Mouse (Mus musculus) stomach, embryonic 15.5 days (tissue): ENCODE results near the gene Fubp1. TPM values are rescaled to one million over a fixed set of nuclear protein-coding genes. Genes with fewer than 3 reads are reported as not detected.
A peak's percentile ranks its signal among the peaks of the same experiment; 100 is the strongest.

Experiments
- ATAC-seq: fragments of 200-750 bp; cut with Nextera tagmentation; 2 replicates; pipeline ENCODE4 v1.8.0; 2017; ENCODE audit warnings: low read depth, moderate number of reproducible peaks, moderate TSS enrichment; ENCODE audit not compliant: insufficient read depth, low FRiP score
- H3K27ac ChIP-seq: fragments of 300-500 bp; sonication (generic); 2 replicates; pipeline ENCODE4 v1.5.1; 2015; ENCODE audit warnings: mild to moderate bottlenecking, inconsistent platforms
- H3K27me3 ChIP-seq: fragments of 300-500 bp; sonication (generic); replicated peaks from 2 replicates; pipeline ENCODE4 v1.6.1; 2015; ENCODE audit warnings: inconsistent platforms
- H3K36me3 ChIP-seq: fragments of 300-500 bp; sonication (generic); 2 replicates; pipeline ENCODE4 v1.6.1; 2015; ENCODE audit warnings: inconsistent platforms
- H3K4me1 ChIP-seq: fragments of 300-500 bp; sonication (generic); 2 replicates; pipeline ENCODE4 v1.6.1; 2015; ENCODE audit warnings: inconsistent platforms
- H3K4me2 ChIP-seq: fragments of 300-500 bp; sonication (generic); 2 replicates; pipeline ENCODE4 v1.6.1; 2015; ENCODE audit warnings: mild to moderate bottlenecking, inconsistent platforms
- H3K4me3 ChIP-seq: fragments of 300-500 bp; sonication (generic); replicated peaks from 2 replicates; pipeline ENCODE4 v1.5.1; 2015; ENCODE audit warnings: inconsistent platforms
- H3K9ac ChIP-seq: fragments of 300-500 bp; sonication (generic); 2 replicates; pipeline ENCODE4 v1.6.1; 2015; ENCODE audit warnings: inconsistent platforms
- H3K9me3 ChIP-seq: fragments of 300-500 bp; sonication (generic); 2 replicates; pipeline ENCODE4 v1.6.1; 2016; ENCODE audit warnings: inconsistent platforms
- WGBS: fragments of 180-500 bp; shearing (Covaris S2); methylation state at CpG from one replicate; pipeline ENCODE4 v1.1.7; 2015; 5-methylcytosine and 5-hydroxymethylcytosine counted together
- polyA plus RNA-seq: library from polyadenylated mRNA; unstranded; fragments of >200 nt; fragmentation: Nextera tagmentation; extraction: Ambion mirVana; gene quantifications from 2 replicates; pipeline ENCODE4 v1.2.1, GENCODE M21; 2015

The Fubp1 gene
- polyA plus RNA-seq, 1 experiment from 2014 or later, result 191 TPM

DNA sequence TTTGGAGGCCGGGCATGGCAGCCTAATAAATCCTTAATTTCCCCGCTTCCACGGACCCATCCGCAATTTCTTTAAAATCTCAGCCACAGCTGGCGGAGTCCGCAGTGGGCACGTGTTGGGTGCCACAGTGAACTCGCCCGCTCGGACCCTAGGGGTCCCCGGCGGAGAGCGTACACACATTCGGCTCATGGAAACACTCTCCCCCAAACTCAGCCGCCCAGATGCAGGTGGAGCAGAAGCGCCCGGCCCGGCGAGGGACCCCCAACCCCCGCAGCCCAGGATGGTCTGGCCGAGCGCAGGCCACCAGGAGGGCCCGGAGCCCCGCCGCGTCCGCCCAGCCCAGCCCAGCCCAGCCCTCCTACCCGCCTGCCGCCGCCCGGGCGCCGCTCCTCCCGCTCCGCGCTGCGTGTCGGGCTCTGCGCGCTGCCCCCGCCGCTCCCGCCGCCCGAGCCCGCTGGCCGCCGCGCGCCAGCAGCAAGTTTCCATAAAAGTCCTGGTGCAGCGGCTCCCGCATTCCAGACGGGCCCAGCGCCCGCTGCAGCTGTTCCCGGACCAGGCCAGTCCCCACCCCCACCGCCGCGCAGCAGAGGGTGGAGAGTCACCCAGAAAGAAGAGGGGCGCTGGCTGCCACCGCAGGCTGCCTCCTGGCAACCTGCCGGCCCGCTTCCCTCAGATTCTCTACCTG lies 55.3 kb downstream of the Fubp1 start:
- under 1% methylated on average over 59 of the region's 63 CpGs for WGBS
- Histone ChIP-seq H3K9ac (peak overlapping the region; percentile 37), H3K27me3 (no peaks in the 10 kb centered on the region; the same call in 1 of the 2 replicates)

DNA sequence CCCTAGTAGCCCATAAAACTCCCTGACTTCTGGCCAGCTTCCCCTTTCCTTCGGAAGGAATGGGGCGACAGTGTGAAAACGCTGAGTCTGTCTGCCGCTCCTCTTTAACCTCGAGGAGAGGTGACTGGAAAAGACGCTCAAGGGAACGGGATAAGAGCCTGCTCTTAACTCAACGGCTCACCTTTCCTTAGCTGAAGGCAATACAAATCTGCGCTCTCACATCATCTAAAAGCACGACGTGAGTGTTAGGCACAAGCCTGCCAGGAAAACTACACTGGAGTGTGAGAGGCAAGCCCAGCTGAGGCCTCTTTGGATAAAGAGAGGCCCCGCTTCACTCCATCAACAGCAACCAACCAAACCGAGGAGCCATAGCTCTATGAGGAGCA lies 55.8 kb downstream of the Fubp1 start, which contains the start of gene Nexn:
TSS of gene Nexn (minus strand) at position 315 of the 386 bp plus-strand sequence.
- peak within 1 kb of the TSS; percentile 54 for H3K4me3 ChIP-seq
- H3K9ac ChIP-seq, result peak within 1 kb of the TSS; percentile 37
- 0 out of 2 replicates have a peak, but pooled peaks cover 11% of the 10 kb centered on the region for H3K4me1 ChIP-seq
- peak within 1 kb of the TSS; percentile 91 for H3K4me2 ChIP-seq
- H3K36me3 ChIP-seq, result no peaks in the 10 kb centered on the region
- H3K27me3 ChIP-seq, result no peaks in the 10 kb centered on the region; the same call in 1 of the 2 replicates
- peak within 1 kb of the TSS; percentile 73 for H3K27ac ChIP-seq
- ATAC-seq, result peak; percentile 42; the same call in 1 of the 2 replicates
- H3K9me3 ChIP-seq, result no peaks in the 10 kb centered on the region
- 5% methylated on average over 13 of the region's 13 CpGs for WGBS

More for the DNA sequence above, 55.3 kb downstream of the Fubp1 start:
- ATAC-seq, result peak; percentile 84
- Histone ChIP-seq H3K9me3 (no peaks in the 10 kb centered on the region), H3K4me2 (peak overlapping the region; percentile 91), H3K36me3 (no peaks in the 10 kb centered on the region), H3K4me3 (peak overlapping the region; percentile 54), H3K4me1 (0 out of 2 replicates have a peak, but pooled peaks cover 11% of the 10 kb centered on the region), H3K27ac (peak overlapping the region; percentile 73)

GRCm38 (mm10) chr3:152268099-152268498 lies 57.9 kb downstream of the Fubp1 start:
- WGBS, result 88% methylated on average over 14 of the region's 14 CpGs
- ATAC-seq, result no peak
- Histone ChIP-seq H3K4me2 (no peak overlapping the region), H3K36me3 (no peaks in the 10 kb centered on the region), H3K27ac (no peak overlapping the region), H3K9me3 (no peaks in the 10 kb centered on the region), H3K27me3 (no peaks in the 10 kb centered on the region; the same call in 1 of the 2 replicates), H3K9ac (no peak overlapping the region), H3K4me3 (no peak overlapping the region), H3K4me1 (0 out of 2 replicates have a peak, but pooled peaks cover 7% of the 10 kb centered on the region)

DNA sequence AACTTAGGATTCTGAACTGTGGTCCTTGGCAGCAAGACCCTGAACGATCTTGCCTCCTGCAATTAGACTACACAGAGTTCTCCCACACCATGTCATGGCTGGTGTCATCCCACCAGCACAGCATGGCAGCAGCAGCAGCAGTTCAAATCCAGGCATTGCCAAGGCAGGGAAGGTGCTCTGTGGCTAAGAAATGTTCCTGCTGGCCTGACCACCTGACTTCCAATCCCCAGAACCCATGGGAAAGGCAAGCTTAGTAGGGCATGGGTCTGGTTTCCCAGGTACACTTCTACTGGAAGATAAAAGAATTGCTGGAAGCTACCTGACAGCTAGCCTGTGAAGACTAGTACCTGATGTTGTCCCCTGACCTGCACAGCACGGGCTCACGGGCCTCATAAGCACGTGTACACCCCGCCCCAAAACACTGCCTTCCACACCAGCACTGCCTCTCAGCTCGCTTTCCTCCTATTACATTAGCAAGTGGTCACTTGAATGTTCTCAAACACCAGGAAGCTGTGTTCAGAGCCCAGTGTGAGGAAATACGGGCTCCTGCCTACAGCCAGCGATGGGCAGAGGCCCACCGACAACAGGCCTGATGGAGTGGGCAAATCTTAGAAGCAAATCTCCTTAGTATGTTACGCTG lies 61.0 kb downstream of the Fubp1 start:
- WGBS, result 84% methylated on average over 10 of the region's 10 CpGs
- ATAC-seq, result no peak

GRCm38 (mm10) chr3:152271876-152272275 lies 61.7 kb downstream of the Fubp1 start:
- Histone ChIP-seq H3K9me3 (no peaks in the 10 kb centered on the region), H3K27me3 (no peaks in the 10 kb centered on the region; the same call in 1 of the 2 replicates), H3K4me3 (no peak overlapping the region), H3K9ac (no peak overlapping the region), H3K27ac (no peak overlapping the region), H3K36me3 (0 out of 2 replicates have a peak, but pooled peaks cover 9% of the 10 kb centered on the region), H3K4me2 (no peak overlapping the region), H3K4me1 (no peaks in the 10 kb centered on the region)
- 75% methylated on average over 6 of the region's 6 CpGs for WGBS
- ATAC-seq, result no peak

More for the DNA sequence above, 61.0 kb downstream of the Fubp1 start:
- no peak overlapping the region for H3K4me2 ChIP-seq
- no peak overlapping the region for H3K9ac ChIP-seq
- H3K27ac ChIP-seq, result no peak overlapping the region
- H3K4me3 ChIP-seq, result no peak overlapping the region
- 0 out of 2 replicates have a peak, but pooled peaks cover 3% of the 10 kb centered on the region for H3K36me3 ChIP-seq
- H3K27me3 ChIP-seq, result no peaks in the 10 kb centered on the region; the same call in 1 of the 2 replicates
- H3K9me3 ChIP-seq, result no peaks in the 10 kb centered on the region
- 0 out of 2 replicates have a peak, but pooled peaks cover 2% of the 10 kb centered on the region for H3K4me1 ChIP-seq

DNA sequence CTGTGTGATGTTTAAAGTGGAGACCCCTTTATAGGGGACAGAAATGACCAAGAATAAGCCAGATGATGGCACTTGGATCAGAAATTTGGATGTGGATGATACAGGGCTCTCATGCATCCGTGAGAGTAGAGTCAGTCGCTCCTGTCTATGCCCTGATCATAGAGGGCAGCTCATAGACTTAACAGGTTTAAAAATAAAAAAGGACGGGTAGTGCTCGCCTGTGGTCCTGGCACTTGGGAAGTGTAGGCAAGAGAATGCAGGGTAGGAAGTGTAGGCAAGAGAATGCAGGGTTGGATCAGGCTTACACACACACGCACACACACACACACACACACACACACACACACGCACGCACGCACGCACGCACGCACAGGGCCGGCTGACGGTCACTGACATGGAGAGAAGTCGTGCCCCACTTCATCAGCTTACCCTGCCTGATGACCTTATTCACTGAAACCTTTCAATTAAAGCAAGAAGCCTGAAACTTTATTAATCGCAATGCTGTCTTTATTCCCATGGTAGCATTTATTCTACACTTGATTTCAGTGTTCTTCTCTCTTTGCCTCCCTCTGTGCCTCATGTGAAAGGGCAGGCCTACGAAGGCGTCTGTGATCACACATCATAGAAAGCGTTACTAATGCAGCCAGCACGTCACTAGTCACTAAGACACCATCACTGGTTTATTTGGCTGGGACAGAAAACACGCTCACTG lies 62.9 kb downstream of the Fubp1 start:
- Histone ChIP-seq H3K4me3 (no peak overlapping the region), H3K36me3 (0 out of 2 replicates have a peak, but pooled peaks cover 9% of the 10 kb centered on the region), H3K4me1 (no peaks in the 10 kb centered on the region), H3K9me3 (no peaks in the 10 kb centered on the region), H3K27me3 (no peaks in the 10 kb centered on the region; the same call in 1 of the 2 replicates), H3K9ac (no peak overlapping the region), H3K4me2 (no peak overlapping the region), H3K27ac (no peak overlapping the region)
- ATAC-seq, result no peak
- 87% methylated on average over 20 of the region's 20 CpGs for WGBS

DNA sequence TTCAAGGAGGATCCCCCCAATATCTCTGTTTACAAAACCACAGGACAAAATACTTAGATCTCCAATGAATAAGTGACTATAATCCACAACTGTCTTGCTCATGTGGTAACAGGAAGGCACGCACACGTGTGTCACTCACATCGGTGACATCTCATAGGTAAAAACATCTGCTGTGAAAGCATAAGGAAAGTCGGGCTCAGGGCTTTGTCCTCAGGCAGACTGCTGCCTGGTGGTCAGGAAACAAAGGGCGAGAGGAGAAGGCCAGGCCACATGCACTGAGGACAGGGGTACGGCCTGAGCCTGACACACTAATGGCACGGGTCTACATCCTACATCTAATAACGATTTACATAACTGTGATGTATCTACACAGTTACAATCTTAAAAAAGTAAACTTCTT lies 64.8 kb downstream of the Fubp1 start:
- Histone ChIP-seq H3K4me3 (no peak overlapping the region), H3K36me3 (0 out of 2 replicates have a peak, but pooled peaks cover 9% of the 10 kb centered on the region), H3K9me3 (no peaks in the 10 kb centered on the region), H3K27ac (no peak overlapping the region), H3K4me1 (no peaks in the 10 kb centered on the region), H3K27me3 (no peaks in the 10 kb centered on the region), H3K9ac (no peak overlapping the region), H3K4me2 (no peak overlapping the region)
- 75% methylated on average over 8 of the region's 8 CpGs for WGBS
- ATAC-seq, result no peak

- no peak overlapping the region for H3K27ac ChIP-seq
- H3K27me3 ChIP-seq, result no peaks in the 10 kb centered on the region
- H3K9me3 ChIP-seq, result no peaks in the 10 kb centered on the region
- no peak overlapping the region for H3K4me2 ChIP-seq
- no peak for ATAC-seq
- WGBS, result 92% methylated on average over 3 of the region's 3 CpGs
- 0 out of 2 replicates have a peak, but pooled peaks cover 9% of the 10 kb centered on the region for H3K36me3 ChIP-seq
- H3K4me1 ChIP-seq, result no peaks in the 10 kb centered on the region
- H3K9ac ChIP-seq, result no peak overlapping the region
- no peak overlapping the region for H3K4me3 ChIP-seq
Measured at GRCm38 (mm10) chr3:152276935-152277334, 66.7 kb downstream of the Fubp1 start.

- H3K36me3 ChIP-seq, result 0 out of 2 replicates have a peak, but pooled peaks cover 9% of the 10 kb centered on the region
- H3K4me1 ChIP-seq, result no peaks in the 10 kb centered on the region
- no peak overlapping the region for H3K27ac ChIP-seq
- 83% methylated on average over 2 of the region's 2 CpGs for WGBS
- no peaks in the 10 kb centered on the region for H3K27me3 ChIP-seq
- H3K4me3 ChIP-seq, result no peak overlapping the region
- no peak overlapping the region for H3K4me2 ChIP-seq
- no peak overlapping the region for H3K9ac ChIP-seq
- H3K9me3 ChIP-seq, result no peaks in the 10 kb centered on the region
- no peak for ATAC-seq
Measured at GRCm38 (mm10) chr3:152277912-152278311, 67.7 kb downstream of the Fubp1 start.

- no peak for ATAC-seq
- WGBS, result 39% methylated on average over 2 of the region's 2 CpGs
- H3K9ac ChIP-seq, result no peak overlapping the region
- H3K4me3 ChIP-seq, result no peak overlapping the region
- no peaks in the 10 kb centered on the region for H3K4me1 ChIP-seq
- no peaks in the 10 kb centered on the region for H3K9me3 ChIP-seq
- 0 out of 2 replicates have a peak, but pooled peaks cover 8% of the 10 kb centered on the region for H3K36me3 ChIP-seq
- H3K27me3 ChIP-seq, result no peaks in the 10 kb centered on the region
- no peak overlapping the region for H3K4me2 ChIP-seq
- H3K27ac ChIP-seq, result no peak overlapping the region
Measured at GRCm38 (mm10) chr3:152278431-152278830, 68.2 kb downstream of the Fubp1 start.

- Histone ChIP-seq H3K27me3 (no peaks in the 10 kb centered on the region), H3K4me1 (no peaks in the 10 kb centered on the region), H3K27ac (no peak overlapping the region), H3K36me3 (0 out of 2 replicates have a peak, but pooled peaks cover 4% of the 10 kb centered on the region), H3K4me2 (no peak overlapping the region), H3K4me3 (no peak overlapping the region), H3K9ac (no peak overlapping the region), H3K9me3 (no peaks in the 10 kb centered on the region)
- no peak for ATAC-seq
- WGBS, result 22% methylated on average over 3 of the region's 3 CpGs
Measured at GRCm38 (mm10) chr3:152282126-152282525, 71.9 kb downstream of the Fubp1 start.
